Comparison of ENCODE assay signal across 9 mouse cellular contexts in genomic region chr10:76326304-76327006, GRCm38 (mm10). TPM values are rescaled to one million over a fixed set of nuclear protein-coding genes. Genes with fewer than 3 reads are reported as not detected.
DNase-seq lines count a peak whose midpoint lies in the region.
"Had no signal": no experiment of that assay in that cellular context is flagged by ENCODE, and none has a peak within 500 bp of the region (broad histone marks: within the 10 kb centered on the region; RNA-seq: fewer than 3 reads in every experiment).

No protein-coding gene starts in this region.

- H3K27me3 ChIP-seq in midbrain, embryonic 10.5 days (ENCODE audit: low read depth, poor library complexity, severe bottlenecking), result no peaks in the 10 kb centered on the region
- H3K27me3 ChIP-seq: limb, embryonic 12.5 days had no signal

- no peaks in the 10 kb centered on the region for H3K36me3 ChIP-seq in midbrain, embryonic 10.5 days

- 73% methylated on average over 6 of the region's 6 CpGs for WGBS in midbrain, embryonic 10.5 days

- H3K27ac ChIP-seq in midbrain, embryonic 10.5 days (replicated peaks), result no peak overlapping the region
- H3K27ac ChIP-seq: limb, embryonic 12.5 days had no signal

- no peaks in the 10 kb centered on the region for H3K4me1 ChIP-seq in midbrain, embryonic 10.5 days
- H3K4me1 ChIP-seq: limb, embryonic 12.5 days had no signal

- H3K4me3 ChIP-seq in midbrain, embryonic 10.5 days, result no peak overlapping the region
- H3K4me3 ChIP-seq: limb, embryonic 12.5 days had no signal

- peak; percentile 64 for DNase-seq in heart, postnatal 4 days
- no peak for DNase-seq in heart, adult 11 months
- DNase-seq in 3T3-L1 (ENCODE audit: low read depth, low spot score) (peak; percentile 56), ES-CJ7 (ENCODE audit: low read depth, low spot score) (peak; percentile 50)
- peak; percentile 27 for DNase-seq in embryo, embryonic 11 days
- DNase-seq in lung, postnatal 10 days, result peak; percentile 58
- DNase-seq in midbrain, embryonic 10.5 days (ENCODE audit: low spot score), result no peak
- no peak for DNase-seq in Muller cell, postnatal 12 days (ENCODE audit: inconsistent ontology term)

- no peaks in the 10 kb centered on the region for H3K9me3 ChIP-seq in midbrain, embryonic 10.5 days (replicated peaks)
- H3K9me3 ChIP-seq: limb, embryonic 12.5 days had no signal

RNA-seq across cellular contexts. Expression of gene Dip2a, which starts 18.6 kb away (rescaled TPM):
- 10 to 100 TPM; 28.4 to 31.6 TPM for total RNA-seq in heart, postnatal 4 days (2021)
- 5.6 and 6.4 TPM in 2 replicates for polyA plus RNA-seq in midbrain, embryonic 10.5 days (2016; fragmentation: Nextera tagmentation; extraction: Ambion mirVana)

Comparison
In these comparisons a context has a peak if more than half of its experiments do, and no peak if none do; other contexts are left out.
1. DNase-seq: peak in heart, postnatal 4 days (single experiment), 3T3-L1 (single experiment), ES-CJ7 (single experiment), embryo, embryonic 11 days (single experiment) and lung, postnatal 10 days (single experiment); none in heart, adult 11 months (single experiment), midbrain, embryonic 10.5 days (single experiment) and Muller cell, postnatal 12 days (single experiment).